Mouse (Mus musculus) liver, embryonic 15.5 days (tissue): Measurements from ENCODE around the gene Xxylt1. TPM values are rescaled to one million over a fixed set of nuclear protein-coding genes. Genes with fewer than 3 reads are reported as not detected.

ENCODE experiments used
- ATAC-seq: fragments of 200-750 bp; cut with Nextera tagmentation; 2 replicates; pipeline ENCODE4 v1.8.0; 2017; ENCODE audit warnings: moderate number of reproducible peaks, mild to moderate bottlenecking, moderate library complexity; ENCODE audit not compliant: insufficient read depth
- H3K27ac ChIP-seq: fragments of 300-500 bp; sonication (generic); replicated peaks from 2 replicates; pipeline ENCODE4 v1.5.1; 2015; ENCODE audit warnings: mild to moderate bottlenecking, inconsistent platforms
- H3K27me3 ChIP-seq: fragments of 300-500 bp; sonication (generic); 2 replicates; pipeline ENCODE4 v1.6.1; 2015; ENCODE audit warnings: mild to moderate bottlenecking, inconsistent platforms
- H3K36me3 ChIP-seq: fragments of 300-500 bp; sonication (generic); replicated peaks from 2 replicates; pipeline ENCODE4 v1.6.1; 2015; ENCODE audit warnings: moderate library complexity, mild to moderate bottlenecking, inconsistent platforms
- H3K4me1 ChIP-seq: fragments of 300-500 bp; sonication (generic); replicated peaks from 2 replicates; pipeline ENCODE4 v1.6.1; 2015; ENCODE audit warnings: inconsistent platforms
- H3K4me2 ChIP-seq: fragments of 300-500 bp; sonication (generic); 2 replicates; pipeline ENCODE4 v1.6.1; 2015; ENCODE audit warnings: moderate library complexity, mild to moderate bottlenecking, inconsistent platforms
- H3K4me3 ChIP-seq: fragments of 300-500 bp; sonication (generic); replicated peaks from 2 replicates; pipeline ENCODE4 v1.5.1; 2015; ENCODE audit warnings: mild to moderate bottlenecking, inconsistent platforms
- H3K9ac ChIP-seq: fragments of 300-500 bp; sonication (generic); 2 replicates; pipeline ENCODE4 v1.6.1; 2015; ENCODE audit warnings: moderate library complexity, mild to moderate bottlenecking, inconsistent platforms
- H3K9me3 ChIP-seq: fragments of 300-500 bp; sonication (generic); replicated peaks from 2 replicates; pipeline ENCODE4 v1.6.1; 2016; ENCODE audit warnings: inconsistent platforms
- WGBS: fragments of 180-500 bp; shearing (Covaris S2); methylation state at CpG from one replicate; pipeline ENCODE4 v1.1.7; 2015; ENCODE audit warnings: mixed read lengths; ENCODE audit not compliant: insufficient replicate concordance; 5-methylcytosine and 5-hydroxymethylcytosine counted together
- polyA plus RNA-seq: library from polyadenylated mRNA; unstranded; fragments of >200 nt; fragmentation: Nextera tagmentation; extraction: Ambion mirVana; gene quantifications from 2 replicates; pipeline ENCODE4 v1.2.1, GENCODE M21; 2015

Gene Xxylt1
- polyA plus RNA-seq, 1 experiment from 2014 or later, result 1.8 TPM

DNA sequence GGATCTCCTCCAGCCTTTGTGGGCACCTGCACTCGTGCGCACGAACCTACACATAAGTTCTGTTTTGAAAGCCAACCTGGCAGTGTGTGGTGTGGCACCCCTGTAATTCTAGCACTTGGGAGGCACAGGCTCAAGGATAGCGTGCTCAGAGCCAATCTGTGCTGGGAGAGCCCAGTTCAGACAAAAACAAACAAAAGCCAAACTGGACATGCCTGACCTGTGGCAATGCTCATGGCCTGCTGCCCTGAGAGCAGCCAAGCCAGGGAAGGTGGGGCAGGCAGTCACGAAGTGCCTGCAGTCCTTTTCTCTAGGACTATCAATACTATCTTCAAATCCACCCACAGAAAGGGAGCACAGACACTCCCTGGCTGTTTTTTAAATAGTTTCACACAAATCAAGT, 38.1 kb downstream of the Xxylt1 start:
- 65% methylated on average over 5 of the region's 5 CpGs for WGBS
- no peak overlapping the region for H3K27ac ChIP-seq
- ATAC-seq, result no peak
- H3K4me1 ChIP-seq, result 0 out of 2 replicates have a peak, but pooled peaks cover 6% of the 10 kb centered on the region
- H3K9ac ChIP-seq, result no peak overlapping the region
- no peaks in the 10 kb centered on the region for H3K27me3 ChIP-seq
- no peak overlapping the region for H3K4me2 ChIP-seq
- H3K36me3 ChIP-seq, result no peaks in the 10 kb centered on the region
- H3K4me3 ChIP-seq, result no peak overlapping the region
- no peaks in the 10 kb centered on the region for H3K9me3 ChIP-seq

DNA sequence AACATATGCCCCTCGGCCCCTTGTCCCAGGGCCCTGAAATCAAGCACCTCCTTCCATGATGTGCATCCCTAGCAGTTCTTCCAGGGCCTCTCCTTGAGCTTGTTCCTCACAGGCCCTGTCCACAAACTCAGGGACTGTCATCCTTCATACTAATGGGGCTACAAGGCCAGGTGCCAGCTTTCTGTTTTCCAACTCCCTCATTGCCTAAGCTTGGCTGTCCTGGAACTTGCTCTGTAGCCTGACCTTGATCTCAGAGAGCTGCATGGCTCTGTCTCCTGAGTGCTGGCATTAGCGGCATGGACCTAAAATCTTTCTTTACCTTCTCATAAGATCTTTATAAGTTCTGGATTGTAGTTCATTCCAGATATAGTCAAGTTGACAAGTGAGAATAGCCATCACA, 39.7 kb downstream of the Xxylt1 start:
- Histone ChIP-seq H3K4me3 (no peak overlapping the region), H3K27ac (no peak overlapping the region), H3K4me1 (0 out of 2 replicates have a peak, but pooled peaks cover 6% of the 10 kb centered on the region), H3K4me2 (no peak overlapping the region), H3K36me3 (no peaks in the 10 kb centered on the region), H3K27me3 (no peaks in the 10 kb centered on the region), H3K9ac (no peak overlapping the region), H3K9me3 (no peaks in the 10 kb centered on the region)
- WGBS, result 62% methylated on average over 2 of the region's 2 CpGs
- ATAC-seq, result no peak

DNA sequence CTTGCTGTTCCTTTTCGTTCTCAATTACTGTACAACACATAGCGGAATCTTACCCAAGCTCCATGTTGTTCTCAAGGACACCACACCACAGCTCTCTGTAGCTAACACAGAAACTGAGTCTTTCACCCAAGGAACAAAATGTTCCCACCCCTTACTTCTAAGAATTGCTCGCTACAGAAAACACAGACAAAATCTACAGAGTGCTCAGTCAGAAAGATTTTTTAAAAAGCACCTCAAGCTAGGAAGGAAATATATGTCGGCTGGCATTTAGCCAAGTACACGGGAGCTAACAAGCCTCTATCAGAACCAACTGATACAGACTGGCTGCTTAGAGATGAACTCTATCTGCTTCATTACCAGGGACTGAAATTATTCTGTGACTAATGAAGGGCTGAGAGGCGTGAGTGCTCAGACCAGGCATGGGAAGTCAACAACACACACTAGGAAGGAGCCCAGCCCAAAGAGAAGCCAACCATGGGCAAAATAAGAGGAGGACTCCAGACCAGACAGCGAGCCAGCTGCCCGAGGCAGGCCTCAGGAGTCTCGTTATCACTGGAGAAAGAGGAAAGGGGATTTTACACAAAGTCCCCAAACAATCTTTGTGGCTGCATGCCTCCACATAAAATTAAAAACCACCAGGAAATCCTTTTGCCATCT, 41.3 kb downstream of the Xxylt1 start:
- Histone ChIP-seq H3K27me3 (no peaks in the 10 kb centered on the region), H3K27ac (no peak overlapping the region), H3K9me3 (no peaks in the 10 kb centered on the region), H3K9ac (no peak overlapping the region), H3K4me1 (no peaks in the 10 kb centered on the region), H3K36me3 (no peaks in the 10 kb centered on the region), H3K4me3 (no peak overlapping the region), H3K4me2 (no peak overlapping the region)
- WGBS, result 56% methylated on average over 9 of the region's 9 CpGs
- no peak for ATAC-seq

DNA sequence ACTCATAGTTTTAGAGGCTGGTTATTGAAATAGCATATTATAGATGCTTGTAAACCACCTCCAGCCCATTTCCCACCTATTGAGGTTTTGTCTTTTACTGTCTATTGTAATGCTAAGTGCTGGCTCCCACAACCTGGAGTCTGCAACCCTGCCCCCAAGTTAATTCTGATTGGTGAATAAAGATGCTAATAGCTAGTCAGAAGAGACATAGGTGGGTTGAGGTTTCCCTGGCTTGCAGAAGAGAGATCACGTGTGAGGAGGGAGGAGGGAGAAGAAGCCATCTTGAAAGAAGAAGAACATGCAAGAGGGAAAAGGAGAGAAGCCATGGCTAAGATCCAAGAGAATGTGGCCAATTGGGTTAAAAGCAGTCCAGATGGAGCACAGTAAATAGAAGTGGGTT, 43.8 kb downstream of the Xxylt1 start:
- H3K4me2 ChIP-seq, result no peak overlapping the region
- H3K4me1 ChIP-seq, result no peaks in the 10 kb centered on the region
- WGBS, result 77% methylated on average over 1 of the region's 1 CpGs
- H3K27ac ChIP-seq, result no peak overlapping the region
- no peak overlapping the region for H3K9ac ChIP-seq
- no peak overlapping the region for H3K4me3 ChIP-seq
- no peaks in the 10 kb centered on the region for H3K27me3 ChIP-seq
- H3K36me3 ChIP-seq, result no peaks in the 10 kb centered on the region
- H3K9me3 ChIP-seq, result no peaks in the 10 kb centered on the region
- ATAC-seq, result no peak

DNA sequence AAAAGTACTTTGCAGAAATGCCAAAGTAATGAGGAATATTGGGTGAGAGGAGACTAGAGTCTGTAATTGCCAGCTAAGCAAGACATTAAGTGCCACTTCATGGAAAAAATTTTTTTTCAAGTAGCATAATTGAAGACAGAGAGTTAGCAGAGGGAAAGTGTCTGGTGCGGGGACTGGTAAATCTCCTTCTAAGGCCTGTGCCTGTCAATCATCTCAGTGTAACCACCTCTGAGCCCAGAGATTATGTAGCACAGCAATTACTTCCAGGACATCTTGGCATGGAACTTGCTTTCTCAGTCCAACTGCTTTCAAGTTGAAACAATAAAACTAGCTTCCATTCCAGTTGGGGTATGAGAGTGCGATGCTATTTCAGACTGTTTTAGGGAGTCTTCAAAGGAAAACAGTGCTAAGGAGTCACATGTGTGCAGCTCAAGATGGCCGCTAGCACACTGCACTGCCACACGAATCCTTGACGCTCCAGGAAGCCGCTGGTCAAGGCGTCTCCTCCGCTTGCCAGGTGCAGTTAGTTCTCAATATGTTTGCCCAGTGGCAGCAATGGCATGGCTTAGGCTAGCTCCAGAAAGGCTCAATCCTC, 45.5 kb downstream of the Xxylt1 start:
- Histone ChIP-seq H3K4me2 (no peak overlapping the region), H3K27ac (no peak overlapping the region)
- ATAC-seq, result no peak

DNA sequence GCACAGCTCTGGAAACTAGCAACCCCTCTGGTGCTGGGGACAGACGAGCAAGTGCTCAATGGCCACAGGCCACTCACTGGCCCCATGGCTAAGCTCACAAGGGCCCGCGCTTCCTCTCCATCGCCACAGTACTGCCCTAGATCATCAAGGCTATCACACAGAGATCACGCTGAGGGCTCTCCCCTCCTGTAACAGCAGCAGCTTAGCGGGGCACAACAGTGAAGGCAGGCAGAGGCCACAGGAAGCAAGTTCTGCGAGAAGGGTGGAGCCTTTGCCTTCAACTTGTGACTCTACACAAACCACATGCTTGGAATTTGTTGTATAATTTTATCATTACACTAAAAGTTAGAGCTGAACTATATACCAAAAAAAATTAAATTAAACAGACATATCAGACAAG, 46.0 kb downstream of the Xxylt1 start:
- Histone ChIP-seq H3K9ac (no peak overlapping the region), H3K27me3 (no peaks in the 10 kb centered on the region), H3K4me1 (peaks cover 7% of the 10 kb centered on the region), H3K27ac (no peak overlapping the region), H3K9me3 (no peaks in the 10 kb centered on the region), H3K4me2 (no peak overlapping the region), H3K4me3 (no peak overlapping the region), H3K36me3 (no peaks in the 10 kb centered on the region)
- ATAC-seq, result no peak
- 17% methylated on average over 7 of the region's 7 CpGs for WGBS

More for the DNA sequence above, 45.5 kb downstream of the Xxylt1 start:
- Histone ChIP-seq H3K36me3 (no peaks in the 10 kb centered on the region), H3K4me1 (peaks cover 2% of the 10 kb centered on the region; the same call in 1 of the 2 replicates), H3K27me3 (no peaks in the 10 kb centered on the region), H3K9ac (no peak overlapping the region), H3K4me3 (no peak overlapping the region), H3K9me3 (no peaks in the 10 kb centered on the region)
- whole genome bisulfite sequencing, result 71% methylated on average over 8 of the region's 8 CpGs

DNA sequence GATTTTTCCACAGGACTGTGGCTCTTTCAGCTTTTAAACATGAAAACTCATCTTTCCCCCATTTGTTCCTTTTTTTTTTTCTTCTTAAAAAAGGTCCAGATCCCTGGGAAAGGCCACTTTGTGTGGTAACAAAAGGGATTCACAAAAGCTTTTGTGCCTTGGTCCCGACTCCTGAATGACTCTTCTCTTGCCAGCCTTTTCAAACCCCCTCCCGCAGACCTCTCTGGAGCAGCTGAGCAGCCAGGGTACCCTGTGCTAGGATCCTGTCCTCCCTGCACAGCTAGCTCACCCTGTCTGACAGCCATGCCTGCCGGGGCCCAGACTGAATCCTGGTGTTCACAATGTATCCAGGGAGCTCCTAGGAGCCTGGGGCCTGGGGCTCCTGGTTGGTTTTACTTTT, 47.2 kb downstream of the Xxylt1 start:
- Histone ChIP-seq H3K27me3 (no peaks in the 10 kb centered on the region), H3K4me3 (no peak overlapping the region), H3K27ac (no peak overlapping the region), H3K4me1 (peaks cover 11% of the 10 kb centered on the region), H3K9ac (no peak overlapping the region), H3K36me3 (no peaks in the 10 kb centered on the region), H3K4me2 (no peak overlapping the region), H3K9me3 (no peaks in the 10 kb centered on the region)
- 65% methylated on average over 3 of the region's 3 CpGs for WGBS
- ATAC-seq, result no peak

DNA sequence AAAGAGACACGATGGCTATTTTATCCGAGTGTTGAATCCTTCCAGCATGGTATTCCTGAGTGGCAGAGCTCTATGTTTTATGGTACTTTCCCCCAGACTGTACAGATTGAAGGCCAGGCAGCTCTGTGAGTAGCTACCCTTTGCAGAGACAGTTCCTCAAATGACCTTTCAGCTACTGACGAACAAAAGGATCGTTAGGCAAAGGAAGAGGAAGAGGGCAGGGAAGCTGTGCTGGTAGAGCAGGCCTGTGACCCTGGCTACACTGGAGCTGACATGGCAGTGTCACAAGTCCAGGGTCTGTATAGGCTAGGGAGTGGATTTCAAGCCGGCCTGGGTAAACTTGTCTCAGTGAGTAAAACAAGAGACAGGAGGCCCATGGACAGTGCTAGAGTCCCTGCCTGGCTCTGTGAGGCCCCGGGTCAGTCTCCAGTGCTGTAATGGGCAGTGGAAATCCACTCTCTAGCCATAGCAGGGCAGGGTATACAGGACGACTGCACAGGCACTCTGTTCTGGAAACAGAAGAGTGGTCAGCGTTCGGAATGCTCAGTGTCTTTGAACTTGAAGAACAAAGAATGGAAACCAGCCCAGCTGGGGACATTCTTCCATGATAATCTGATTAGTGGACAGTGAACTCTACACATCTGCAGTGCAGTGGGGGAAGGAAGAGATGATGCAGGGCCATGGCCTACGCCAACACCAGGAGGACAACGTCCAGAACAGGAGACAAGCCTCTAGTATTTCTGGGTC, 51.3 kb downstream of the Xxylt1 start:
- H3K4me3 ChIP-seq, result no peak overlapping the region
- no peak overlapping the region for H3K9ac ChIP-seq
- no peaks in the 10 kb centered on the region for H3K36me3 ChIP-seq
- WGBS, result 45% methylated on average over 11 of the region's 11 CpGs
- peaks cover 11% of the 10 kb centered on the region for H3K4me1 ChIP-seq
- H3K27ac ChIP-seq, result peak overlapping the region; percentile 42; the same call in 1 of the 2 replicates
- ATAC-seq, result no peak
- H3K4me2 ChIP-seq, result no peak overlapping the region
- H3K9me3 ChIP-seq, result no peaks in the 10 kb centered on the region
- no peaks in the 10 kb centered on the region for H3K27me3 ChIP-seq

DNA sequence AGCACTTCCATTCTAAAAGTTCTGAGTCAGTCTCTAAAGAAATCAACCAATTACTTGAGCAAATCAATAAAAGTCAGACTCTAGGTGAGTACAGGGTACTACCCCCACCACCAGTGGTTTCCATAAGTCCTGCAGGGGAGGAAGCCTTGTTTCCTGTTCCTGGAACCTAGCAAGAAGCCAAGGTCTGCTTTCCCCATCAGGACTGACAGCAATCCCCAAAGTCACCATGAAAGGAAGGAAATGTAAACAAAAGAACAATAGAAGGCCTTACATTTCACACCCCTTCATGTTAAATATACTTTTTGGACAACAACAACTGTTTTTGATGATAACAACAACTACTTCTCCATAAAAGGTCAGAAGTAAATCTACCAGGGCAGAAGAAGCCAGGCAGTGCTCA, 53.6 kb downstream of the Xxylt1 start:
- Histone ChIP-seq H3K4me2 (no peak overlapping the region), H3K27me3 (no peaks in the 10 kb centered on the region), H3K4me1 (peaks cover 11% of the 10 kb centered on the region), H3K4me3 (no peak overlapping the region), H3K36me3 (no peaks in the 10 kb centered on the region), H3K9me3 (no peaks in the 10 kb centered on the region), H3K9ac (no peak overlapping the region), H3K27ac (no peak overlapping the region)
- no peak for ATAC-seq

DNA sequence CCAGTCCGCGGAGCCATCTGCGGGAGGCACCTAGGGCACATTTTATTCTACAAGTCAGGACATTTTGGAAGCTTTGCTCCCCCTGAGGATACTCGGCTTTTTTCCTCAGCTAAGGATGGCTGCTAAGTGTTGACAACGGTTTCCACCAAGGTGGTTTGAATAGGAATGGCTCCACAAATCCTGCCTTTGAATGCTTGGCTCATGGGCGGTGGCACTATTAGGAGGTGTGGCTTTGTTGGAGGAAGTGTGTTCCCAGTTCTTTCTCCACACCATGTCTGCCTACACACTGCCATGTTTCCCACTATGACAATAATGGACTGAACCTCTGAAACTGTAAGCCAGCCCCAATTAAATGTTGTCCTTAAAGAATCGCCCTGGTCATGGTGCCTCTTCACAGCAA, 55.7 kb downstream of the Xxylt1 start:
- 78% methylated on average over 7 of the region's 7 CpGs for WGBS

DNA sequence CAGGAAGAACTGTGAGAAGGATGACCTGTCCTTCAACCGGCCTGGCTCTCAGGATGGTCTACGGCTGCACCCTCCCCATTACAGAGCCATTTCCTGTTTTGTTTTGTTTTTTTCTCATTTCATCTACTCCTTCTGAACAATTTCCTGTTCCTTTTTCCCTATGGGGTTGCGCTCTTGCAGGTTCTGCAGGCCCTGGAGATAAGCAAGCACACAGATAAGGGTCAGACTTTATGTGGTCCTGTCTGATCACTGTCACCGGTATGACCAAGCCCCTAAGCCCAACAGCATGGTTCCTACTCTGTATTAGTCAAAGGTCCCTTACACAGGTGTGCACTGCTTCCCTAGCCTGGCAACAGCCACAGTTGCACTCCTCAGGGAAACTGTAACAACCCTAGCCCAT, 56.2 kb downstream of the Xxylt1 start:
- WGBS, result 28% methylated on average over 4 of the region's 4 CpGs
- Histone ChIP-seq H3K36me3 (no peaks in the 10 kb centered on the region), H3K27ac (no peak overlapping the region)

More for the DNA sequence above, 55.7 kb downstream of the Xxylt1 start:
- no peaks in the 10 kb centered on the region for H3K27me3 ChIP-seq
- no peak overlapping the region for H3K4me3 ChIP-seq
- no peak overlapping the region for H3K4me2 ChIP-seq
- no peaks in the 10 kb centered on the region for H3K36me3 ChIP-seq
- H3K4me1 ChIP-seq, result peaks cover 11% of the 10 kb centered on the region
- no peak for ATAC-seq
- no peak overlapping the region for H3K9ac ChIP-seq
- no peak overlapping the region for H3K27ac ChIP-seq
- H3K9me3 ChIP-seq, result no peaks in the 10 kb centered on the region

More for the DNA sequence above, 56.2 kb downstream of the Xxylt1 start:
- H3K27me3 ChIP-seq, result no peaks in the 10 kb centered on the region
- peaks cover 8% of the 10 kb centered on the region; the same call in 1 of the 2 replicates for H3K4me1 ChIP-seq
- no peak overlapping the region for H3K9ac ChIP-seq
- ATAC-seq, result no peak
- H3K4me2 ChIP-seq, result no peak overlapping the region
- H3K9me3 ChIP-seq, result no peaks in the 10 kb centered on the region
- H3K4me3 ChIP-seq, result no peak overlapping the region
